Mouse (Mus musculus) layer of hippocampus, adult 2 months (tissue): ENCODE results near the gene Plb1. TPM values are rescaled to one million over a fixed set of nuclear protein-coding genes. Genes with fewer than 3 reads are reported as not detected.
A peak's percentile ranks its signal among the peaks of the same experiment; 100 is the strongest.

Source experiments
- DNase-seq, 2 experiments: peaks; one replicate each; pipeline ENCODE4 v3.0.0; 2022; ENCODE audit warnings: low spot score in 2 of 2
- H3K27ac ChIP-seq: fragments of 200-600 bp; 2 replicates; pipeline ENCODE4 v1.8.1; 2022
- H3K4me3 ChIP-seq: fragments of 200-600 bp; 2 replicates; pipeline ENCODE4 v1.8.1; 2022; ENCODE audit warnings: mild to moderate bottlenecking
- CTCF ChIP-seq: fragments of 200-600 bp; conservative IDR thresholded peaks from 2 replicates; pipeline ENCODE4 v1.8.1; 2022; ENCODE audit warnings: antibody characterized with exemption, mild to moderate bottlenecking, moderate library complexity
- total RNA-seq, 2 experiments: library from RNA; stranded (reverse); gene quantifications; 2 replicates each; pipeline ENCODE4 v1.2.3; 2021

The Plb1 gene
- total RNA-seq, 2 experiments from 2014 or later, result 1.3 to 1.7 TPM

DNA sequence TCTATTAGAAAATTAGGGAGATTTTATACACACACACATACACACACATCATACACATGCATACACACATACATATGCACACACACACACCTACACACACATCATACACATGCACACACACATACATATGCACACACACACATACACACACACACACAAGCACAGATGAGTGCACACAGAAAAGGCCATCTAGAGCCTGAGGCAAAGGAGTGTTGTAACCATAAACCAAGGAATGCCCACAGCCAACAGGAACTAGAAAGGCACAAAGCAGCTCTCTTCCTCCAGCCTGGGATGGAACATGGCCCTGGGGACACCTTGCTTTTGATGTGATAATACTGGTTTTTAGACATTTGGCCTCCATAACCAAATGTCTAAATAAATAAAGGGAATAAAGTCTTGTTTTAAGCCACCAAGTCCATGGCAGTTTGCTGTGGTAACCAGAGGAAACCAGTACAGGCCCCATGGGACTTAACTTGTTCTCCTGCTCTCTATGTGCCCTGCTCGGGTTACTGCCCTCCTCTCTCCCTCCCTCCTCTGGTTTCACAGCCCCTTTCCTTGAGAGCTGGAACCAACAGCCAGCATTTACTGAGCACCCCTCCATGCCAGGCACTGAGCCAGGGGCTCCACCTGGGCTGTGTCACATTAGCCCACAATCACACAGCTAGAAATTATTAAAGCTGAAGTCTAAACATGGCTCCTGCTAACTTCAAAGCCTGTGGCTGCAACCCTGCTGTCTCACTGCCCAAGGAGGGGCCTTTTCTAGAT lies 179.9 kb downstream of the Plb1 start:
- peak overlapping the region; percentile 64; the same call in 1 of the 2 replicates for H3K27ac ChIP-seq
- no peak for DNase-seq
- TF ChIP-seq CTCF, result no peak

DNA sequence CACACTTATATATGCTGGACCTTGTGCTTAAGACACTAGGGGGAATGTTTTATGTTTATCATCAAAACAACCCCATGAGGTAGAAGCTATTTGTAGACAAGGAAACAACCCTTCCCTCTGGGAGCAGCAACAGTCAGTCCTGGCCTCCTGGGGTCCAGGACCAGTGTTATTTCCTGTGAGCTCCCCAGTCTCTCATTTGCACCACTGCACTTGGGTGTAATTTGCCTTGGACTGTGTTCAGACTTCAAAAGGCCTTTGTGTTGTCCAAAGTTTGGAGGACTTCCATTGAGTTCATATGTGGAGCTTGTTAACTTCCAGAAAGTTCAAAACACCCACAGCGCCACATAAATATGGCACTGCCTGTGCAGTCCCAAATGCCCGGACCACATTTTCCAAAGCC lies 180.6 kb downstream of the Plb1 start:
- Histone ChIP-seq H3K4me3 (no peak overlapping the region), H3K27ac (peak overlapping the region; percentile 49)
- DNase-seq, result no peak
- TF ChIP-seq CTCF, result no peak

More for the DNA sequence above, 179.9 kb downstream of the Plb1 start:
- H3K4me3 ChIP-seq, result no peak overlapping the region

DNA sequence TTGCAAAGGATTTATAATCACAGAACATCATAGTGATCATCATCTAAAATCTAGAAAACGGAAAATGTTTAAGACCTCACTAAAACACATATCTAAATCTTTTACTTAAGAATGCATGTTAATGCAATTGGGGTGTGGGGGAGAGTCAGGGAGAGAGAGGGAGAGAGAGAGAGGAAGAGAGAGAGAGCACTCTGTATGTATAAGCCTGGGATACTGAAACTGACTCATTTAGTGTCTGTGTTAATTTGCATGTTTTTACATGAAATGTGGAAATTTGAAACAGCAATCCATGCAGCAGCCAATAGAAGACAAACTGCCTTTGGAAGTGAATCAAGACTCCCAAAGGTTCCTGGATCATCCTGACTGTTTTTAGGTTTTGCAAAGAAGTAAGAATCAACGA lies 181.1 kb downstream of the Plb1 start:
- DNase-seq, result peak in 1 of 2 experiments; percentile 10
- no peak for TF ChIP-seq CTCF
- Histone ChIP-seq H3K27ac (peak overlapping the region; percentile 49), H3K4me3 (no peak overlapping the region)

DNA sequence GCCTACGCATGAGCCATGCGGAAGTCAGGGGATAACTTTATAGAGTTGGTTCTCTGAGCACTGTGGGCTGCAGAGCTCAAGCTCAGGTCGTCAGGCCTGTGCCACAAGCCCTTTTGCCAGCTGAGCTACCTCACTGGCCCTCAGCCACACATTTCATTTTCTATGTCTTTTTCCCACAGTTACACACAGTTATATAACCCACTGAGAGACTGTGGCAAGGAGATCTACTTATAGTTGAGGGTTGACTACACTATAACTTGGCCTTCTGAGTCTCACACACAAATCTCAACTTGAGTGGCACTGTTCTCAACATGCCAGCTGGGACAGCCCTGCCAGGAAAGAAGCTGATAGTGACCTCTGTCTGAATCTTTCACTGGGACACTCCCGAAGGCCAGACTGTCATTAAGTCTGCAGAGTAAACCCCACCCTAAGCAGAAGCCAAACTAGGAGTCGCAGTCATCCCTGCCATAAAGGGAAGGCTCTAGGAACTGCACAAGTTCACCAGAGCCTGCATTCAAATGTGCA lies 182.0 kb downstream of the Plb1 start:
- no peak overlapping the region for H3K27ac ChIP-seq
- no peak for TF ChIP-seq CTCF
- no peak for DNase-seq
- no peak overlapping the region for H3K4me3 ChIP-seq

DNA sequence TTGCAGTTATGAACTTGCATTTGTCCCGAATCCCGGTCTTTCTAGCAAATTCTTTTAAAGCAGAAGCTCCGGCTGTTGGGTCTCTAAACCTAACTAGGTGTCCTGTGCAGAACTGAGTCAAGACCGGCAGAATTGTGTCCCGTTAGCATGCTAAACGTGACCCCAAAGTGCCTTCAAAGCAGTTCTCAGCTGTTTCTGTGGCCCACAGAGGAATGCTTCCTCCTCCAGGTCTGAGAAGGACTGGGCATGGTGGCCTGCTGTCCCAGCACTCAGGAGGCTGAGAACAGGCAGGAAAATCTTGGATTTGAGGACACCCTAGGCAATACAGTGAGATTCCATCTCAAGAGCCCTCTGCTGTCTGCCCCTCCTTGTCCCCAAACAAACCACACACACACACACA lies 183.0 kb downstream of the Plb1 start:
- no peak overlapping the region for H3K4me3 ChIP-seq
- H3K27ac ChIP-seq, result no peak overlapping the region
- TF ChIP-seq CTCF, result no peak
- no peak for DNase-seq

Other genes with a start within 250 kb of the Plb1 start
- gene Fosl2, start 96.9 kb upstream of the Plb1 start, total RNA-seq, result 10 to 100 TPM; 52.1 to 52.5 TPM
- 100 to 1,000 TPM; 418 to 439 TPM for gene Ppp1cb, start 226.1 kb downstream of the Plb1 start, total RNA-seq